Mouse (Mus musculus) gastrocnemius, postnatal 25 days (tissue): ENCODE results near the gene Tmem8b. TPM values are rescaled to one million over a fixed set of nuclear protein-coding genes. Genes with fewer than 3 reads are reported as not detected.

ENCODE experiments used
- microRNA-seq, 2 experiments: library from miRNA; unstranded; fragments of <30 nt; microRNA quantifications; one replicate each; pipeline ENCODE4 v1.2.0; 2021; ENCODE audit warnings: borderline replicate concordance in 2 of 2
- total RNA-seq, 2 experiments: library from RNA; stranded (reverse); gene quantifications; 1 replicate in 1 of 2; 2 replicates in 1 of 2; pipeline ENCODE4 v1.2.3; 2021

Tmem8b gene
- total RNA-seq, 2 experiments from 2014 or later: 10.7 to 12.1 TPM

Small RNA genes within 50 kb of the gene (microRNA-seq; reads per million reads assigned to microRNA genes)
- gene Gm25262: 0 to 0.26 reads per million in 2 experiments

Other genes starting within 250 kb of the Tmem8b start
- gene Fam166b, start 239.8 kb upstream of the Tmem8b start, total RNA-seq: not detected
- 10 to 100 TPM; 41.7 to 47.2 TPM for gene Tesk1, start 227.0 kb upstream of the Tmem8b start, total RNA-seq
- gene Cd72, start 214.3 kb upstream of the Tmem8b start, total RNA-seq: not detected
- not detected for gene Sit1, start 185.2 kb upstream of the Tmem8b start, total RNA-seq
- 10 to 100 TPM; 21.9 to 26.8 TPM for gene Ccdc107, start 176.1 kb upstream of the Tmem8b start, total RNA-seq
- gene Arhgef39, start 169.3 kb upstream of the Tmem8b start, total RNA-seq: under 1 TPM in 1 of 2 experiments, not detected in 1; 0.69 TPM
- gene Car9, start 162.0 kb upstream of the Tmem8b start, total RNA-seq: 1 to 10 TPM; 2.2 to 2.7 TPM
- gene Tpm2, start 145.2 kb upstream of the Tmem8b start, total RNA-seq: over 10,000 TPM in 1 of 2 experiments, 1,000 to 10,000 TPM in 1; 8,936 to 14,319 TPM
- gene Creb3, start 106.6 kb upstream of the Tmem8b start, total RNA-seq: 10 to 100 TPM; 34.9 to 41.8 TPM
- 10 to 100 TPM; 56.2 to 79.8 TPM for gene Tln1, start 106.3 kb upstream of the Tmem8b start, total RNA-seq
- gene Rgp1, start 90.3 kb upstream of the Tmem8b start, total RNA-seq: 10 to 100 TPM; 21.1 to 22.5 TPM
- 1 to 10 TPM; 5.5 to 6.1 TPM for gene Gba2, start 90.1 kb upstream of the Tmem8b start, total RNA-seq
- under 1 TPM in 1 of 2 experiments, not detected in 1; 0.64 TPM for gene Msmp, start 84.5 kb upstream of the Tmem8b start, total RNA-seq
- gene Npr2, start 37.0 kb upstream of the Tmem8b start, total RNA-seq: 10 to 100 TPM; 32.5 to 36.6 TPM
- gene Spag8, start 15.4 kb upstream of the Tmem8b start, total RNA-seq: under 1 TPM in 1 of 2 experiments, not detected in 1; 0.33 TPM
- gene Hint2, start 12.5 kb upstream of the Tmem8b start, total RNA-seq: 10 to 100 TPM; 37.5 to 39.6 TPM
- under 1 TPM in 1 of 2 experiments, not detected in 1; 0.13 TPM for gene Fam221b, start 174 bp downstream of the Tmem8b start, total RNA-seq
- not detected for gene Olfr70, start 31.8 kb downstream of the Tmem8b start, total RNA-seq
- not detected for gene Olfr71, start 41.3 kb downstream of the Tmem8b start, total RNA-seq
- 1 to 10 TPM; 1.4 to 2.3 TPM for gene Hrct1, start 58.2 kb downstream of the Tmem8b start, total RNA-seq
- 1 to 10 TPM; 1.3 to 1.5 TPM for gene Spaar, start 61.1 kb downstream of the Tmem8b start, total RNA-seq
- not detected for gene Olfr159, start 102.0 kb downstream of the Tmem8b start, total RNA-seq
- not detected for gene Olfr156, start 154.9 kb downstream of the Tmem8b start, total RNA-seq
- gene Olfr157, start 171.2 kb downstream of the Tmem8b start, total RNA-seq: not detected
- not detected for gene Olfr155, start 182.6 kb downstream of the Tmem8b start, total RNA-seq
- 1 to 10 TPM; 2.5 to 4.4 TPM for gene Reck, start 206.6 kb downstream of the Tmem8b start, total RNA-seq